Mouse (Mus musculus): ENCODE measurements around the gene Gpr165.
A peak's percentile ranks its signal among the peaks of the same experiment; 100 is the strongest.

Gpr165 gene

DNA sequence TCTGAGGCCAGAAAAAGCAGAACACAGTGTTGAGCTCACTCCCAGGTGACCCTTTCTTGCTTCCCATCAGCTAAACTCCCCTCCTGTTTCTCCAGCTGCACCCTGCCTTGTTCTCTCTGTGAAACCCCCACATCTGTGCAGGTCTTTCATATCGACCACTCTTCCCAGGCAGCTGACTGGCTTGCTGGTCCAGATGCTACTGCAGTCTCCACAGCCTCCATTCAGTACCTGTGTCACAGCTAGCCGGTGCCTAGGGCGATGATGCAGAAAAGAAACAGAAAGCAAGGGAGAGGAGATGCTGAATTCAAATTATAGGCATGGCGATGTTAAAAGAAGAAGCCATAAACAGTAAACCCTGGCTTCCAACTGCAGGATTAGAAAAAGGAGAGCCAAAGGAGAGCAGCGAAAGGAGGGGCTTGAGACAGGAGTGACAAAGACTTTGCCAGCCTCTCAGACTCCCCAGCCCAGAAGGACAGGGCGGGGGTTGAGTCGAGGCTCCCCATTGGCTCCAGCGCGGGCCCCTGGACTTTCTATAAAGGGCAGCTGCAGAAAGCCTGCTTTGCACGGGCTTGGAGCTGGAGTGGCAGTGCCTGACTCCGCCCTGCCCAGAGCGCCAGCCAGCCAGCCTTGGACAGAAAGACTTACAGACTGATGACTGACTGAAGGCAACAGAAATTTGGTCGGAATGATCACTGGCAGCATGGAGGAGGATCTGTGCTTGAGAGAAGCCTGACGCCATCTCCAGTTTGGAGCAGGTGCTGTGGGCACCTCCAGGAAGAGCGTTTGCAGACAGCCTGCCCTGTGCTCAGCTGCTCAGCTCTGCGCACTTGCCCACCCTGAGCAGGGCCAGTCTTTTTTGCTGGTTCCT lies at the start of gene Gpr165:
TSS of gene Gpr165 (plus strand) at position 535 of the 868 bp plus-strand sequence.
- peak; percentile 16 for DNase-seq (ENCODE audit: low read depth, low spot score)

DNA sequence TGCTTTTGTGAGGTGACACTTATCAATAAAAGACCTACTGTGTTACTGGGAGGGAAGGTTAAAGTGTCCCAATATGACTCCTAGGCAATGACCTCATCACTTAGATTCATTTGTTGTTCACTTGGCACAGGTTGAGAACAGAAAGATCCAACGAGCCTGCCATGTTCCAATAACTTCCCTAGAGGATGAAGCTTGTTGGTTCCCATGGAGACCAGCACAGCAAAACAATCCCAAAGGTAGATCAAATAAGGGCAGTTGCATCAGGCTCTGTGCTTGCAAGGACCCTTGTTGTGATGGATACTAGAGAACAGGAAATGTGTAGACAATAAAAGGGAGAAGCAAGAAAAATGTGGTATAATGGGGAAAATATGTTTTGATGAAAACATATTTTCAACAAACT lies 38.4 kb upstream of the Gpr165 start:
- no peak for DNase-seq (ENCODE audit: low read depth, low spot score)

Data from forelimb bud, embryonic 11.5 days (tissue).